Mouse (Mus musculus): ENCODE data around the gene Eno2. TPM values are rescaled to one million over a fixed set of nuclear protein-coding genes. Genes with fewer than 3 reads are reported as not detected.

The Eno2 gene
- polyA plus RNA-seq, 1 experiment from 2014 or later = 210 TPM

DNA sequence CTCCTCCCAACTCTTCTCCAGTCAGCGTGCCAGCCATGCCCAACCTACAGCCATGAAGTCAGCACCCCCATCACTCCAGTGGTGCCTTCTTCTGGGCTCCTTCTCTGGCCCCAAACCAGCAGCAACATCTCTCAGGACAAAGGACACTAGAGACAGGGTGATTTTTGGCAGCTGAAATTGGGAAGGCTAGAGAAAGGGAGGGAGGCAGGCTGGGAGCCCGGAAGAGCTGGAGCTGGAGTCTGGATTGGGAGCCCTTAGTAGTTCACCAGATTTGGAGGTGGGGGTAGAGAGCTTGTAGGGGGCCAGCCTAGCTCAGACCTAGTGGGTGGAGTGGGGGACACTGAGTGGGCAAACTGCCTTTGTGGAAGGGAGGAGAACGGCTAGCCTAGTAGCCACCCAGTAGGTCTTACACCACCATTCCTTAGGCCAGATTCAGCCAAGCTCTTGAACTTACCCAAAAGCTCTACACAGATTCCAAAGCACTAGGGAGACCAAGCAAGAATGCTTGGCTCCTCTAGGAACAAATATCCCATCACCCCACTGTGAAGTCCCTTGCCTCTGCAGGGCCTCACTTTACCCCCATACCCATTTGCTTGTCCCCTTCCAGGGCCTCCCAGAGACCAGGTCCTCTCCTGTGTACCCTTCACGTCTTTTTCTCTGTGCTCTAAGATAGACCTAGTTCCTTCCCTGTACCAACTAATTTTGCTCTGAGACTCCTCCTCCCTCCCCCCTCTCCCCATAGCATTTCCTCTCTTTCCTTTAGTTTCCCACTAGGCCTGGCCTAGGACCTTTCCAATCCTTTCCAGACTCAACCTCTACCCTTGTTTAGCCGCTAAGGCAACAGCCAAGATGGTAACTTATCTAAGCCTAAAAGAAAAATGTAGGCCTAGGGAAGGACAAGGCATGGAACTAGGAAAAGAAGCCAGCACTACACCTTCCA lies 11.3 kb downstream of the Eno2 start:
- Histone ChIP-seq H3K36me3 (ENCODE audit: control insufficient read depth, insufficient read depth, low read length) (no peaks in the 10 kb centered on the region), H3K27ac (ENCODE audit: low read depth, low read length) (peak overlapping the region; percentile 99), H3K27me3 (replicated peaks; ENCODE audit: control insufficient read depth, insufficient read depth, low read length) (no peaks in the 10 kb centered on the region), H3K9ac (ENCODE audit: low read depth, low read length) (peak overlapping the region; percentile 97), H3K9me3 (ENCODE audit: control insufficient read depth, low read length) (no peaks in the 10 kb centered on the region), H3K4me2 (ENCODE audit: low read length) (peak overlapping the region; percentile 80), H3K4me1 (ENCODE audit: control insufficient read depth, insufficient read depth, low read depth, low read length) (peaks cover 34% of the 10 kb centered on the region), H3K4me3 (ENCODE audit: low read length) (peak overlapping the region; percentile 80)
- 18% methylated on average over 5 of the region's 5 CpGs for WGBS
- ATAC-seq = peak; percentile 43

DNA sequence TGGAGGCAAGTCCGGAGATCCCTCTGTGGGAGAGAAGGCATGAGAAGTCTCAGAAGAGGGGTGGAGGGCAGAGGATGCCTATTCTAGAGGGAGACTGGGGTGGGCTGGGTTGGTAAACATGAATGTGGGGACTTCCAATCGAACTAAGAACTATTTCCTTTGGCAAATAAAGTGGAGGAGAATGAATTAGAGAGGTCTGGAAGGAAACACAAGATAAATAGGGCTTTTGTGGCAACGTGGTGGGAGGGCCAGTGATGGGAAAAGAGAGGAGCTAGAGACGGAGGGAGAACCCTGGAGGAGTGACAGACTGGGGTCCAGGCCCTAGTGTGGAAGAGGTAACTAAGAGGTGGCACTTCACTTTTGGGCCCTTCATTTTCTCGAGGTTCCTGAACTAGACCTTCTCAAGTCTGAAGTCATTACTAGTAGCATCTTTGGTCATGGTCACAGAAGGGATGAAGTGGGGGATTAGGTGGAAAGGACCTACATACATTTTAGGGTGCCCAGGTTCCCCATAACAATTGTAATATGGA lies 12.1 kb downstream of the Eno2 start:
- no peaks in the 10 kb centered on the region for H3K9me3 ChIP-seq (ENCODE audit: control insufficient read depth, low read length)
- H3K4me3 ChIP-seq (ENCODE audit: low read length) = peak overlapping the region; percentile 80
- no peaks in the 10 kb centered on the region for H3K27me3 ChIP-seq (replicated peaks; ENCODE audit: control insufficient read depth, insufficient read depth, low read length)
- no peaks in the 10 kb centered on the region for H3K36me3 ChIP-seq (ENCODE audit: control insufficient read depth, insufficient read depth, low read length)
- peak overlapping the region; percentile 99 for H3K27ac ChIP-seq (ENCODE audit: low read depth, low read length)
- no peak for ATAC-seq
- peak overlapping the region; percentile 80 for H3K4me2 ChIP-seq (ENCODE audit: low read length)
- peaks cover 34% of the 10 kb centered on the region for H3K4me1 ChIP-seq (ENCODE audit: control insufficient read depth, insufficient read depth, low read depth, low read length)
- WGBS = 2% methylated on average over 5 of the region's 5 CpGs
- peak overlapping the region; percentile 97 for H3K9ac ChIP-seq (ENCODE audit: low read depth, low read length)

GRCm38 (mm10) chr6:124756652-124757350 lies 12.7 kb downstream of the Eno2 start:
- Histone ChIP-seq H3K4me1 (ENCODE audit: control insufficient read depth, insufficient read depth, low read depth, low read length) (peaks cover 34% of the 10 kb centered on the region), H3K27me3 (replicated peaks; ENCODE audit: control insufficient read depth, insufficient read depth, low read length) (no peaks in the 10 kb centered on the region), H3K9ac (ENCODE audit: low read depth, low read length) (peak overlapping the region; percentile 97), H3K27ac (ENCODE audit: low read depth, low read length) (peak overlapping the region; percentile 99), H3K36me3 (ENCODE audit: control insufficient read depth, insufficient read depth, low read length) (no peaks in the 10 kb centered on the region), H3K9me3 (ENCODE audit: control insufficient read depth, low read length) (no peaks in the 10 kb centered on the region), H3K4me2 (ENCODE audit: low read length) (peak overlapping the region; percentile 80), H3K4me3 (ENCODE audit: low read length) (peak overlapping the region; percentile 80)
- under 1% methylated on average over 47 of the region's 54 CpGs for WGBS
- peak; percentile 75 for ATAC-seq

- Histone ChIP-seq H3K27me3 (replicated peaks; ENCODE audit: control insufficient read depth, insufficient read depth, low read length) (no peaks in the 10 kb centered on the region), H3K4me2 (ENCODE audit: low read length) (peak within 1 kb of the TSS; percentile 80), H3K9ac (ENCODE audit: low read depth, low read length) (peak within 1 kb of the TSS; percentile 97), H3K4me1 (ENCODE audit: control insufficient read depth, insufficient read depth, low read depth, low read length) (peaks cover 34% of the 10 kb centered on the region), H3K9me3 (ENCODE audit: control insufficient read depth, low read length) (no peaks in the 10 kb centered on the region), H3K4me3 (ENCODE audit: low read length) (peak within 1 kb of the TSS; percentile 80), H3K36me3 (ENCODE audit: control insufficient read depth, insufficient read depth, low read length) (no peaks in the 10 kb centered on the region), H3K27ac (ENCODE audit: low read depth, low read length) (peak within 1 kb of the TSS; percentile 99)
- peak; percentile 50 for ATAC-seq
- WGBS = under 1% methylated on average over 40 of the region's 100 CpGs
Observed at GRCm38 (mm10) chr6:124755831-124756595, 13.5 kb downstream of the Eno2 start, which contains the start of the genes Gm45234 and Atn1. Gene Gm45234 (minus strand): TSS chr6:124756021. Gene Atn1 (minus strand): TSS chr6:124756524.

DNA sequence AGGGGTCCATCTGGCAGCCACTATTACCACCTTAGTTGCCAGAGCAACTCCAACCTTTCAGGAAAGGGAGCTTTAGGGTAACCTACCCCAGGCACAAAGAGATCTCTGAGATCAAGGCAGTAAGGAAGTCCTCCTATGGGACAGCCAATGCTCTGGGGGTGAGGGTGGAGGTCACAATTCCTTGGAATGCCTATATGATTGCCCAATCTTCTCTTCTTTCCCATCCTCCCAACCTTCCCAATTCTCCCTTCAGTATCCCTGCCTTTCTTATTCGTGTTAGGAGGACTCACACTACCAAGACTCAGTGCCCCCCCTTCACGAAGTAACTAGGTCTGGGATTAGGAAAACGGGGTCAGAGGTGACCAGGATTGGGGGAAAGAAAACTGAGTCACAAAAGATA lies 14.2 kb downstream of the Eno2 start:
- H3K9ac ChIP-seq (ENCODE audit: low read depth, low read length) = peak overlapping the region; percentile 97
- 0% methylated on average over 3 of the region's 3 CpGs for WGBS
- peak overlapping the region; percentile 80 for H3K4me2 ChIP-seq (ENCODE audit: low read length)
- peaks cover 34% of the 10 kb centered on the region for H3K4me1 ChIP-seq (ENCODE audit: control insufficient read depth, insufficient read depth, low read depth, low read length)
- peak overlapping the region; percentile 80 for H3K4me3 ChIP-seq (ENCODE audit: low read length)
- H3K9me3 ChIP-seq (ENCODE audit: control insufficient read depth, low read length) = no peaks in the 10 kb centered on the region
- peak overlapping the region; percentile 99 for H3K27ac ChIP-seq (ENCODE audit: low read depth, low read length)
- no peak for ATAC-seq
- H3K27me3 ChIP-seq (replicated peaks; ENCODE audit: control insufficient read depth, insufficient read depth, low read length) = no peaks in the 10 kb centered on the region
- H3K36me3 ChIP-seq (ENCODE audit: control insufficient read depth, insufficient read depth, low read length) = no peaks in the 10 kb centered on the region

- Histone ChIP-seq H3K4me1 (ENCODE audit: control insufficient read depth, insufficient read depth, low read depth, low read length) (peaks cover 31% of the 10 kb centered on the region), H3K27ac (ENCODE audit: low read depth, low read length) (no peak overlapping the region), H3K9me3 (ENCODE audit: control insufficient read depth, low read length) (no peaks in the 10 kb centered on the region), H3K9ac (ENCODE audit: low read depth, low read length) (no peak overlapping the region), H3K36me3 (ENCODE audit: control insufficient read depth, insufficient read depth, low read length) (peaks cover 7% of the 10 kb centered on the region; the same call in 1 of the 2 replicates), H3K27me3 (replicated peaks; ENCODE audit: control insufficient read depth, insufficient read depth, low read length) (no peaks in the 10 kb centered on the region), H3K4me2 (ENCODE audit: low read length) (peak overlapping the region; percentile 80; the same call in 1 of the 2 replicates), H3K4me3 (ENCODE audit: low read length) (no peak overlapping the region)
- 94% methylated on average over 2 of the region's 2 CpGs for WGBS
- ATAC-seq = no peak
Observed at GRCm38 (mm10) chr6:124753861-124754260, 15.6 kb downstream of the Eno2 start.

GRCm38 (mm10) chr6:124750405-124750804 lies 19.1 kb downstream of the Eno2 start:
- ATAC-seq = no peak
- Histone ChIP-seq H3K36me3 (ENCODE audit: control insufficient read depth, insufficient read depth, low read length) (peaks cover 28% of the 10 kb centered on the region), H3K4me2 (ENCODE audit: low read length) (no peak overlapping the region), H3K9me3 (ENCODE audit: control insufficient read depth, low read length) (no peaks in the 10 kb centered on the region), H3K27ac (ENCODE audit: low read depth, low read length) (no peak overlapping the region), H3K9ac (ENCODE audit: low read depth, low read length) (no peak overlapping the region), H3K27me3 (replicated peaks; ENCODE audit: control insufficient read depth, insufficient read depth, low read length) (no peaks in the 10 kb centered on the region), H3K4me3 (ENCODE audit: low read length) (no peak overlapping the region), H3K4me1 (ENCODE audit: control insufficient read depth, insufficient read depth, low read depth, low read length) (peaks cover 30% of the 10 kb centered on the region)
- WGBS = 87% methylated on average over 8 of the region's 8 CpGs

DNA sequence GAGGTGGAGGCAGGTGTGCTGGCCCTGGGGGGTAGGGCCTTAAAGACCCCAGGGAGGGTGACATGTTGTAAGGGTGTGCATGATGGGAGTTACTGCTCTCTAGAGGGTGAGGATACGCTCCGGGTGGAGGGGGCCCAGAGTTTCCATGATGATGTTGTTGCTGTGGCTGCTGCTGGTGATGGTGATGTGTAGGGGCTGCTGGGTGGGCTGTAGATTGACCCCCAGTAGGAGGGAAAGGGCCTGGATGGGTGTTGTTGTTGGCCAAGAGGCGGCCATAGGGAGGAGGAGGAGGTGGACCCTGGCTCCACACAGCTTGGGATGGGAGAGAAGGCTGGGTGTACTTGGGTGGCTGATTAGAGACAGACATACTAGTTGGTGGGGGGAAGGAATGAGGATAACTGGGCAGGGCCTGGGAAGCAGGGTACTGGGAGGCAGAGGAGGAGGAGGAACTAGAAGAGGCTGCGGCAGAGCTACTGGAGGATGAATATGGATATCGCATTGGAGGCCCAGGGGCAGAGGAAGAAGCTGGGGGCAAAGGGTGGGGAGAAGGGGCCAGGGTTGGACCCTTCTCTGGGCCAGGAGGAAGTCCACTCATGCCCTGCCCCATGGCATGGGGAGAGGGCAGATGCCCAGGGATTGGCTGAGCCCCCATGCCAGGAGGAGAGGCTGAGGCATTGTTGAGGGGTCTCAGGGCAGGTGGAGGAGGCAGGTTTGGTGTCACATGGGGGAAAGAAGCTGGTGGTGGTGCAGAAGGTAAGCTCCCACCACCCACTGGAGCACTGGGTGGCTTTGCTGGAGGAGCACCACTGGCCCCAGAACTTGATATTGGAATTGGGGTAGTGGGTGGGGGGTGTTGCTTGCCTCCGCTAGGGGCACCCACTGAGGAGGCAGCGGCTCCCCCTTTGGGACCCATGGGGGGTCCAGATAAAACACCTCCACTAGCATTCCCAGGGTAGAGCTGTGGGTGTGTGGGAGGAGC lies 22.5 kb downstream of the Eno2 start:
- ATAC-seq = no peak
- peak overlapping the region; percentile 89 for H3K9ac ChIP-seq (ENCODE audit: low read depth, low read length)
- 86% methylated on average over 7 of the region's 7 CpGs for WGBS
- peaks cover 16% of the 10 kb centered on the region for H3K4me1 ChIP-seq (ENCODE audit: control insufficient read depth, insufficient read depth, low read depth, low read length)
- no peaks in the 10 kb centered on the region for H3K9me3 ChIP-seq (ENCODE audit: control insufficient read depth, low read length)
- H3K36me3 ChIP-seq (ENCODE audit: control insufficient read depth, insufficient read depth, low read length) = peaks cover 45% of the 10 kb centered on the region
- H3K4me3 ChIP-seq (ENCODE audit: low read length) = peak overlapping the region; percentile 54
- H3K4me2 ChIP-seq (ENCODE audit: low read length) = peak overlapping the region; percentile 91
- H3K27me3 ChIP-seq (replicated peaks; ENCODE audit: control insufficient read depth, insufficient read depth, low read length) = no peaks in the 10 kb centered on the region
- H3K27ac ChIP-seq (ENCODE audit: low read depth, low read length) = peak overlapping the region; percentile 87

All from hindbrain, embryonic 16.5 days (tissue).